Mouse (Mus musculus): ENCODE results near the gene Agmat. TPM values are rescaled to one million over a fixed set of nuclear protein-coding genes. Genes with fewer than 3 reads are reported as not detected.

Gene Agmat
- polyA plus RNA-seq, 1 experiment from 2014 or later, result 0.27 TPM

DNA sequence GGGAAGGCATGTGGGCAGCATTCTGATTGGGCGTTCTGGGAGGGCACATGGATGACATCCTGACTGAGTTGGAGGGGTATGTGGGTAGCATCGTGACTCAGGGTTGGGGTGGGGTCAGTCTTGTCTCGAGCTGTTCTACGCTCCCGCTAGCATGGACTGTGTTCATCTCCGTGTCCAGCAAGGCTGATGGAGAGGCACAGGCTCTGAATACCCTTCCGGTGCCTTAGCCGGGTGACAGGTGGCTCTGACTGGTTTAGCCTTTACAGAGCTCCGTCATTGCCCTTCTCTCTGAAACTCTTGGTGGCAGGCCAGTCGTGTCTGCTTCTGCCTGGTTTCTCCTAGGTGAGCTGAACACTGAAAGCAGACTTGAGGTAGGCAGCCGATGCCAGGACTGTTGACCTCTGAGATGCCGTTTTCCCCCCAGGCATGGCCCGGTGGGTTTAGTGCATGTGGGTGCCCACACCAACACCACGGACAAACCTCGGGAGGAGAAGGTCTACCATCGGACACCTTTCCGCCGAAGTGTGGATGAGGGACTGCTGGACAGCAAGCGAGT, 9.0 kb downstream of the Agmat start:
- DNase-seq (ENCODE audit: low spot score), result no peak
- H3K9me3 ChIP-seq (ENCODE audit: low read length), result no peaks in the 10 kb centered on the region
- no peaks in the 10 kb centered on the region for H3K4me1 ChIP-seq (ENCODE audit: insufficient read depth, low read depth, low read length)
- H3K9ac ChIP-seq (replicated peaks; ENCODE audit: low read depth), result no peak overlapping the region
- no peak overlapping the region for H3K4me2 ChIP-seq (replicated peaks; ENCODE audit: low read depth, low read length)
- no peak for TF ChIP-seq EP300 (IDR thresholded peaks at IDR 0.05)
- no peak for TF ChIP-seq CTCF (IDR thresholded peaks at IDR 0.05)
- 83% methylated on average over 19 of the region's 19 CpGs for WGBS
- H3K36me3 ChIP-seq (ENCODE audit: insufficient read depth, low read length), result no peaks in the 10 kb centered on the region
- H3K27me3 ChIP-seq (replicated peaks; ENCODE audit: insufficient read depth, low read length), result no peaks in the 10 kb centered on the region
- ATAC-seq, result no peak
- H3K4me3 ChIP-seq (ENCODE audit: low read depth, low read length), result no peak overlapping the region
- no peak overlapping the region for H3K27ac ChIP-seq (ENCODE audit: low read length)

DNA sequence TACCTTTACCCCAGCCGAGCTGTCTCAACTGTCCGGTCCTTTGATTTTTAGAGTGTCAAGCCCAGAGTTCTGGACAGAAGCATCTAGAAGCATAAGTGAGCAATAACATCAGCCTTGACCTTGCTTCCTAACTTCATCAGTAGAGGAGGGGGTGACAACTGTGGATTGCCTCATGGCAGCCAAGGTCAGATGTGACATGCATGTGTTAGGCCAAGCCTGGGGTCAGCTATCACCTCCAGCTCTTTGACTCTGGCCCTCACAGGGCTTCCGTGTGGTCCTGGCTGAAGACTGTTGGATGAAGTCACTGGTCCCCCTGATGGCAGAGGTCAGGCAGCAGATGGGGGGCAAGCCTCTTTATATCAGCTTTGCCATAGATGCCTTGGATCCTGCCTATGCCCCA, 10.7 kb downstream of the Agmat start:
- no peaks in the 10 kb centered on the region for H3K9me3 ChIP-seq (ENCODE audit: low read length)
- TF ChIP-seq EP300 (IDR thresholded peaks at IDR 0.05) (no peak), CTCF (IDR thresholded peaks at IDR 0.05) (no peak)
- H3K27me3 ChIP-seq (replicated peaks; ENCODE audit: insufficient read depth, low read length), result no peaks in the 10 kb centered on the region
- no peaks in the 10 kb centered on the region for H3K4me1 ChIP-seq (ENCODE audit: insufficient read depth, low read depth, low read length)
- no peak overlapping the region for H3K9ac ChIP-seq (replicated peaks; ENCODE audit: low read depth)
- DNase-seq (ENCODE audit: low spot score) (no peak), ATAC-seq (no peak)
- H3K4me3 ChIP-seq (ENCODE audit: low read depth, low read length), result no peak overlapping the region
- peaks cover 12% of the 10 kb centered on the region; the same call in 1 of the 2 replicates for H3K36me3 ChIP-seq (ENCODE audit: insufficient read depth, low read length)
- H3K4me2 ChIP-seq (replicated peaks; ENCODE audit: low read depth, low read length), result no peak overlapping the region
- H3K27ac ChIP-seq (ENCODE audit: low read length), result no peak overlapping the region
- WGBS, result 85% methylated on average over 3 of the region's 3 CpGs

DNA sequence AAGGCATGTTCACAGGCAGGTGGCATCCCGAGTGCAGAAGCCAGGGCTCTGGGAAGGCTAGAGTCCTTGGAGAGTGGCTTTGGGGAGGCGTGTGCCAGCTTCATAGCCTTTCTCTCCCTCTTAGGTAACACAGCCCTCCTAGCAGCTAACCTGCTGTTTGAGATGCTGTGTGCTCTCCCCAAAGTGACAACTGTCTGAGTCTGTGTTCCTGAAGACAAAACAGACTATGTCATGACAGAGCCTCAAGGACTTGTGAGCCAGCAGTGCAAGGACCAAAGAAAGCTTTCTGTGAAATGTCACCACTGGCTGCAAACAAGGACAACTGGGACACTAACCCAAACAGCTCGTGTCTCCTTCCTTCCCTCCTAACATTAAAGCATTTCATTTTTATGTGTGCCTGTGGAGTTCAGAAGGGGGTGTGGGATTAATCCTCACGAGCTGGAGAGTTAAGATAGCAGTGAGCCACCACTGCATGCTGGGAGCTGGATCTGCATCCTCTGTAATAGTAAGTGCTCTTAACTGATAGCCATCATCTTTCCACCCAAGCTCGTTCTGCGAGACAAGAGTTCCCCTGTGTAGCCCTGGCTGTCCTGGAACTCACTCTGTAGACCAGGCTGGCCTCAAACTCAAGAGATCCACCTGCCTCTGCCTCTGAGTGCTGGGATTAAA, 12.5 kb downstream of the Agmat start:
- WGBS, result 59% methylated on average over 6 of the region's 6 CpGs
- H3K27me3 ChIP-seq (replicated peaks; ENCODE audit: insufficient read depth, low read length), result no peaks in the 10 kb centered on the region
- peaks cover 24% of the 10 kb centered on the region; the same call in 1 of the 2 replicates for H3K36me3 ChIP-seq (ENCODE audit: insufficient read depth, low read length)
- no peaks in the 10 kb centered on the region for H3K9me3 ChIP-seq (ENCODE audit: low read length)
- H3K4me2 ChIP-seq (replicated peaks; ENCODE audit: low read depth, low read length), result no peak overlapping the region
- ATAC-seq (no peak), DNase-seq (ENCODE audit: low spot score) (no peak)
- H3K9ac ChIP-seq (replicated peaks; ENCODE audit: low read depth), result no peak overlapping the region
- no peak for TF ChIP-seq EP300 (IDR thresholded peaks at IDR 0.05)
- TF ChIP-seq CTCF (IDR thresholded peaks at IDR 0.05), result no peak
- no peak overlapping the region for H3K27ac ChIP-seq (ENCODE audit: low read length)
- no peak overlapping the region for H3K4me3 ChIP-seq (ENCODE audit: low read depth, low read length)
- H3K4me1 ChIP-seq (ENCODE audit: insufficient read depth, low read depth, low read length), result no peaks in the 10 kb centered on the region

DNA sequence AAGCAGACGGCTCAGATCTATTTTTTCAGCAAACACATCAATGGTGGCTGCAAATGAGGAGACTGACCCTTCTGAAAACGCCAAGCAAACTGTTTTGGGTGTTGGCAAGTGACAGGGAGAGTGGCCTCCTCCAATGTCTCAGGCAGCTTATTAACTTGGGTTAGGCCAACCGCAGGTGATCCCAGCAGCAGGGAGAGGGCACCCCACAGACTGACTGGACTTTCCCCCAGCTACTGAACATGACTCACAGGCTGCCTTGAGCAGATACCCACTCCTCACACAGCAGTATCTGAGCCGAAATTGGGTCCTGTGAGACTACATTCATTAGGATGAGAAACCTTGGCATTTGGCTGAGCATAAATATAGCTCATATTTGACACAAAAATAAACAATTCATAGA, 14.5 kb downstream of the Agmat start:
- H3K9me3 ChIP-seq (ENCODE audit: low read length), result no peaks in the 10 kb centered on the region
- H3K4me1 ChIP-seq (ENCODE audit: insufficient read depth, low read depth, low read length), result no peaks in the 10 kb centered on the region
- no peak overlapping the region for H3K4me2 ChIP-seq (replicated peaks; ENCODE audit: low read depth, low read length)
- H3K27ac ChIP-seq (ENCODE audit: low read length), result no peak overlapping the region
- no peaks in the 10 kb centered on the region for H3K27me3 ChIP-seq (replicated peaks; ENCODE audit: insufficient read depth, low read length)
- peaks cover 24% of the 10 kb centered on the region; the same call in 1 of the 2 replicates for H3K36me3 ChIP-seq (ENCODE audit: insufficient read depth, low read length)
- no peak overlapping the region for H3K4me3 ChIP-seq (ENCODE audit: low read depth, low read length)
- no peak overlapping the region for H3K9ac ChIP-seq (replicated peaks; ENCODE audit: low read depth)
- ATAC-seq (no peak), DNase-seq (ENCODE audit: low spot score) (no peak)
- WGBS, result 77% methylated on average over 4 of the region's 4 CpGs
- TF ChIP-seq EP300 (IDR thresholded peaks at IDR 0.05), result no peak
- TF ChIP-seq CTCF (IDR thresholded peaks at IDR 0.05), result no peak

DNA sequence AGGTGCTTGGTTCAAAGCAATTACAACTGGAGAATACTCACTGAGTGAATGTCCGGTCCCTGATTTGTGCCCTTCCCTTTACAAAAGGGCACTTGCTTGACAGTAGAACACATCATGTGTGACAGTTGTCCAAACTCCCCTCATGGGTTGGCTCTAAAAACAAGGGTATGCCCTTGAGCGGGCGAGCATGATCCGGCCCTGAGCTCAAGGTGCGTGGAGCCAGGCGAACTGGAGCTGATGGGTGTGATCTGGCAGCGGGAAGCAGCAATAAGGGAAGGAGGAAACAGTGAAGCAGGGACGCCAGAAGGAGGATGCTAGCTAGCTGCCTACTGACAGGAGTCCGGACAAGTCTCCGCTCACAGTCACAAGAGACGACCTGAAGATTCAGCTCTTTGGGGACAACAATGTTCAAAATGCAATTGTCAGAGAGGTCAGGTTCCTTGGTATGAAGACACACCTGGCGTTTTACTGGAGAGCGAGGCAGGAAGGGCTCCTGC, 15.7 kb downstream of the Agmat start:
- ATAC-seq (no peak), DNase-seq (ENCODE audit: low spot score) (no peak)
- H3K27ac ChIP-seq (ENCODE audit: low read length), result no peak overlapping the region
- 92% methylated on average over 13 of the region's 13 CpGs for WGBS
- H3K4me2 ChIP-seq (replicated peaks; ENCODE audit: low read depth, low read length), result no peak overlapping the region
- H3K9me3 ChIP-seq (ENCODE audit: low read length), result no peaks in the 10 kb centered on the region
- no peak overlapping the region for H3K4me3 ChIP-seq (ENCODE audit: low read depth, low read length)
- no peak overlapping the region for H3K9ac ChIP-seq (replicated peaks; ENCODE audit: low read depth)
- no peaks in the 10 kb centered on the region for H3K27me3 ChIP-seq (replicated peaks; ENCODE audit: insufficient read depth, low read length)
- H3K4me1 ChIP-seq (ENCODE audit: insufficient read depth, low read depth, low read length), result 0 out of 2 replicates have a peak, but pooled peaks cover 4% of the 10 kb centered on the region
- peaks cover 24% of the 10 kb centered on the region; the same call in 1 of the 2 replicates for H3K36me3 ChIP-seq (ENCODE audit: insufficient read depth, low read length)
- TF ChIP-seq EP300 (IDR thresholded peaks at IDR 0.05) (no peak), CTCF (IDR thresholded peaks at IDR 0.05) (no peak)

DNA sequence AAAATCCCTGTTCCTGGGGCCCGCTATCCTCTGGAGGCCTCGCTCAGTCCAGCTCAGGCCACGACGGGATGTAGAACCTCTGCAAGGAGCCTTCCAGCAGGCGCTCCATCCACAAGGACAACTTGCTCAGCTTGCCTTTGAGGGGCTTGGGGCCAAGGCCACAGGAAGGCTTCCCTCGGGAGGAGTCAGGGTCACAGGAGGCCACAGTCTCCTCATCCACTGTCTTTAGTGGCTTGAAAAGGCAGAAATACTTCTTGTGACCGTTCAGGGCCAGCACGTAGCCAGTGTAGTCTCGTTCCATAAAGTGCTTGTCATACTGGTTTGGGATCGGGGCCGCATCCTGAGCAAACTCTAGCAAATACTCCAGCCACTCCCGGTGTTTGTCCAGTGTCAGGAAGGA, 17.0 kb downstream of the Agmat start:
- peaks cover 24% of the 10 kb centered on the region; the same call in 1 of the 2 replicates for H3K36me3 ChIP-seq (ENCODE audit: insufficient read depth, low read length)

More for the DNA sequence above, 17.0 kb downstream of the Agmat start:
- no peak for TF ChIP-seq CTCF (IDR thresholded peaks at IDR 0.05)
- TF ChIP-seq EP300 (IDR thresholded peaks at IDR 0.05), result no peak
- 66% methylated on average over 12 of the region's 12 CpGs for WGBS
- Histone ChIP-seq H3K27me3 (replicated peaks; ENCODE audit: insufficient read depth, low read length) (no peaks in the 10 kb centered on the region), H3K4me3 (ENCODE audit: low read depth, low read length) (no peak overlapping the region), H3K27ac (ENCODE audit: low read length) (no peak overlapping the region), H3K9ac (replicated peaks; ENCODE audit: low read depth) (no peak overlapping the region), H3K4me2 (replicated peaks; ENCODE audit: low read depth, low read length) (no peak overlapping the region), H3K9me3 (ENCODE audit: low read length) (no peaks in the 10 kb centered on the region), H3K4me1 (ENCODE audit: insufficient read depth, low read depth, low read length) (0 out of 2 replicates have a peak, but pooled peaks cover 4% of the 10 kb centered on the region)
- DNase-seq (ENCODE audit: low spot score) (no peak), ATAC-seq (no peak)
